Mouse (Mus musculus) testis, adult 2 months (tissue): ENCODE measurements around the gene Nipal4.

Source experiments
- CTCF ChIP-seq: fragments of 200-500 bp; IDR thresholded peaks from 2 replicates; pipeline ENCODE4 v1.5.1; 2012; ENCODE audit warnings: low read depth, mild to moderate bottlenecking, inconsistent platforms, low read length, moderate library complexity; ENCODE audit not compliant: control insufficient read depth, insufficient read depth, insufficient replicate concordance
- POLR2A ChIP-seq: fragments of 200-500 bp; IDR thresholded peaks from 2 replicates; pipeline ENCODE4 v1.6.1; 2012; ENCODE audit warnings: low read depth, mild to moderate bottlenecking, inconsistent platforms, low read length, moderate library complexity; ENCODE audit not compliant: control insufficient read depth

GRCm38 (mm10) chr11:46145163-46145875 is 21.0 kb downstream of the Nipal4 start:
- TF ChIP-seq CTCF = no peak
- no peak for TF ChIP-seq POLR2A
